Mouse (Mus musculus): ENCODE measurements around the gene Ttyh2. TPM values are rescaled to one million over a fixed set of nuclear protein-coding genes. Genes with fewer than 3 reads are reported as not detected.
"Not testable (repeated sequence)": the region's sequence is repeated elsewhere in the genome, so short reads cannot be mapped to it uniquely, and the experiment has no call there.

Ttyh2 gene
- polyA plus RNA-seq, 1 experiment from 2014 or later, result 11.7 TPM

- Histone ChIP-seq H3K27me3 (peaks cover 20% of the 10 kb centered on the region; the same call in 1 of the 2 replicates), H3K36me3 (no peaks in the 10 kb centered on the region), H3K4me1 (no peaks in the 10 kb centered on the region), H3K4me3 (no peak overlapping the region), H3K27ac (no peak overlapping the region), H3K9ac (no peak overlapping the region), H3K9me3 (no peaks in the 10 kb centered on the region), H3K4me2 (no peak overlapping the region)
- WGBS, result 28% methylated on average over 6 of the region's 6 CpGs
- ATAC-seq (ENCODE audit: borderline replicate concordance, extremely low read depth, low FRiP score, low TSS enrichment), result no peak
Measured at GRCm38 (mm10) chr11:114662746-114663362, 12.4 kb upstream of the Ttyh2 start.

GRCm38 (mm10) chr11:114664164-114664563 is 11.1 kb upstream of the Ttyh2 start:
- 68% methylated on average over 7 of the region's 7 CpGs for WGBS
- Histone ChIP-seq H3K4me3 (no peak overlapping the region), H3K36me3 (no peaks in the 10 kb centered on the region), H3K9ac (no peak overlapping the region), H3K27ac (no peak overlapping the region), H3K9me3 (no peaks in the 10 kb centered on the region), H3K4me2 (no peak overlapping the region), H3K4me1 (no peaks in the 10 kb centered on the region), H3K27me3 (peaks cover 20% of the 10 kb centered on the region; the same call in 1 of the 2 replicates)
- no peak for ATAC-seq (ENCODE audit: borderline replicate concordance, extremely low read depth, low FRiP score, low TSS enrichment)

- H3K4me2 ChIP-seq, result no peak overlapping the region
- H3K27me3 ChIP-seq, result peaks cover 20% of the 10 kb centered on the region; the same call in 1 of the 2 replicates
- H3K27ac ChIP-seq, result no peak overlapping the region
- no peak for ATAC-seq (ENCODE audit: borderline replicate concordance, extremely low read depth, low FRiP score, low TSS enrichment)
- no peak overlapping the region for H3K9ac ChIP-seq
- no peaks in the 10 kb centered on the region for H3K9me3 ChIP-seq
- 56% methylated on average over 2 of the region's 2 CpGs for WGBS
- no peak overlapping the region for H3K4me3 ChIP-seq
- peaks cover 10% of the 10 kb centered on the region for H3K4me1 ChIP-seq
- peaks cover 5% of the 10 kb centered on the region; the same call in 1 of the 2 replicates for H3K36me3 ChIP-seq
Measured at GRCm38 (mm10) chr11:114665463-114665862, 9.8 kb upstream of the Ttyh2 start.

DNA sequence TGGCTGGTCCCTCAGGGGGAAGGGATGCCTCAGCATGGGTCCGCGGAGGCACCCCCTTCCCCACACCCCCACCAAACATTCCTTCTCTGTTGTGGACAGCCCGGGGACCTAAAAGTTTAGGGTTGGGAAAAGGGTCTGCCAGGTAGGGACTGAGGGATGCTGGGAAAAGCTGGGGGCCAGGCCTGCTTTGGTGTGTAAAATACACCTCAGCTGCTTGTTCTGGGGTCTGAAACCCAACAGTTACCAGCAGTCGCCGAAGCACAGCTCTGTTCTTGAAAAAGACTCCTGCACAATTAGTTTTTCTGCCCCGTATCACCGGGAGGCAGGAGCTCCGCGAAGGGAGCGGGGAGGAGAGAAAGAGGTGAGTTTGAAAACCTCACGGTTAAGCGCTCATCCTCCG is 8.4 kb upstream of the Ttyh2 start:
- no peak overlapping the region for H3K27ac ChIP-seq
- 14% methylated on average over 13 of the region's 13 CpGs for WGBS
- H3K4me1 ChIP-seq, result peaks cover 13% of the 10 kb centered on the region
- no peak overlapping the region for H3K4me3 ChIP-seq
- no peak for ATAC-seq (ENCODE audit: borderline replicate concordance, extremely low read depth, low FRiP score, low TSS enrichment)
- H3K9ac ChIP-seq, result no peak overlapping the region
- H3K9me3 ChIP-seq, result no peaks in the 10 kb centered on the region
- H3K27me3 ChIP-seq, result peaks cover 20% of the 10 kb centered on the region; the same call in 1 of the 2 replicates
- H3K4me2 ChIP-seq, result no peak overlapping the region
- peaks cover 18% of the 10 kb centered on the region for H3K36me3 ChIP-seq

- Histone ChIP-seq H3K4me1 (peaks cover 13% of the 10 kb centered on the region), H3K9me3 (no peaks in the 10 kb centered on the region), H3K36me3 (peaks cover 24% of the 10 kb centered on the region), H3K4me3 (no peak overlapping the region), H3K27me3 (peaks cover 20% of the 10 kb centered on the region; the same call in 1 of the 2 replicates), H3K9ac (no peak overlapping the region), H3K27ac (no peak overlapping the region), H3K4me2 (no peak overlapping the region)
- 40% methylated on average over 16 of the region's 18 CpGs for WGBS
- no peak for ATAC-seq (ENCODE audit: borderline replicate concordance, extremely low read depth, low FRiP score, low TSS enrichment)
Measured at GRCm38 (mm10) chr11:114667236-114667931, 7.8 kb upstream of the Ttyh2 start.

DNA sequence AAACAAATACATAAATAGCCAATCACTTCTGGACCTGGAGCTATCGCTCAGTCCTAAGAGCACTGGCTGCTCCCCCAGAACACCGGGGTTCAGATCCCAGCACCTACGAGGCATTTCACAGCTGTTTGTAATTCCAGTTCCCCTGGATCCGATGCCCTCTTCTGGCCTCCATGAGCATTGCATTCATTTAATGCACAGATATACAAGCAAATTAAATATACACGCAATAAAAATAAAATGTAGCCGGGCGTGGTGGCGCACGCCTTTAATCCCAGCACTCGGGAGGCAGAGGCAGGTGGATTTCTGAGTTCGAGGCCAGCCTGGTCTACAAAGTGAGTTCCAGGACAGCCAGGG is 7.3 kb upstream of the Ttyh2 start:
- not testable (repeated sequence) for ATAC-seq (ENCODE audit: borderline replicate concordance, extremely low read depth, low FRiP score, low TSS enrichment)

DNA sequence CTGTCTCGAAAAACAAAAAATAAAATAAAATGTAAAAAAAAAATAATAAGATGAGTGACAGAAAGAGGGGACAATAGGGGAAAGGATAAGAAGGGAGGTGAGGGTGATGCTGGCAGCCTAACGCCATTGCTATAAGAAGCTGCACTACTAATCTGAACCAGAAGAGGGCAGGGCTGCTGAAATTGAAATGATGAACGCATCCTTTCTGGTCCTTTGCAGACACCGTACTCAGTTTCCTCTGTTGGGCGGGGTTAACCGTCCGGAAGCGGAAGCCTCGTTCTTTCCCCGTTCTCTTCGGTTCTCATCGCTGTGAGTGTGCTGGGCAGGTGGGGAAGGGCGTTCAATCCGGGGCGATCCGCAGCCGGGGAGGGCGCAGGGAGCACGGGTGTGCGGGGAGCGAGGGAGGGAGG is 6.9 kb upstream of the Ttyh2 start, which contains the start of gene Rpl38:
Gene Rpl38 (plus strand): TSS at position 224 of the 410 bp plus-strand sequence.
- peak within 1 kb of the TSS; percentile 88 for H3K27ac ChIP-seq
- H3K4me1 ChIP-seq, result peaks cover 13% of the 10 kb centered on the region
- H3K36me3 ChIP-seq, result peaks cover 32% of the 10 kb centered on the region
- peak within 1 kb of the TSS; percentile 66 for H3K4me2 ChIP-seq
- H3K9me3 ChIP-seq, result no peaks in the 10 kb centered on the region
- peak within 1 kb of the TSS; percentile 90 for H3K9ac ChIP-seq
- H3K27me3 ChIP-seq, result peaks cover 18% of the 10 kb centered on the region; the same call in 1 of the 2 replicates
- WGBS, result 2% methylated on average over 18 of the region's 21 CpGs
- H3K4me3 ChIP-seq, result peak within 1 kb of the TSS; percentile 83
- ATAC-seq (ENCODE audit: borderline replicate concordance, extremely low read depth, low FRiP score, low TSS enrichment), result peak; percentile 86

More for the DNA sequence above, 7.3 kb upstream of the Ttyh2 start:
- Histone ChIP-seq H3K36me3 (peaks cover 29% of the 10 kb centered on the region), H3K27me3 (peaks cover 20% of the 10 kb centered on the region; the same call in 1 of the 2 replicates), H3K4me1 (peaks cover 13% of the 10 kb centered on the region)
- not testable (repeated sequence) for H3K27ac ChIP-seq, H3K4me2 ChIP-seq, H3K4me3 ChIP-seq, H3K9me3 ChIP-seq, H3K9ac ChIP-seq
- 26% methylated on average over 11 of the region's 11 CpGs for WGBS

DNA sequence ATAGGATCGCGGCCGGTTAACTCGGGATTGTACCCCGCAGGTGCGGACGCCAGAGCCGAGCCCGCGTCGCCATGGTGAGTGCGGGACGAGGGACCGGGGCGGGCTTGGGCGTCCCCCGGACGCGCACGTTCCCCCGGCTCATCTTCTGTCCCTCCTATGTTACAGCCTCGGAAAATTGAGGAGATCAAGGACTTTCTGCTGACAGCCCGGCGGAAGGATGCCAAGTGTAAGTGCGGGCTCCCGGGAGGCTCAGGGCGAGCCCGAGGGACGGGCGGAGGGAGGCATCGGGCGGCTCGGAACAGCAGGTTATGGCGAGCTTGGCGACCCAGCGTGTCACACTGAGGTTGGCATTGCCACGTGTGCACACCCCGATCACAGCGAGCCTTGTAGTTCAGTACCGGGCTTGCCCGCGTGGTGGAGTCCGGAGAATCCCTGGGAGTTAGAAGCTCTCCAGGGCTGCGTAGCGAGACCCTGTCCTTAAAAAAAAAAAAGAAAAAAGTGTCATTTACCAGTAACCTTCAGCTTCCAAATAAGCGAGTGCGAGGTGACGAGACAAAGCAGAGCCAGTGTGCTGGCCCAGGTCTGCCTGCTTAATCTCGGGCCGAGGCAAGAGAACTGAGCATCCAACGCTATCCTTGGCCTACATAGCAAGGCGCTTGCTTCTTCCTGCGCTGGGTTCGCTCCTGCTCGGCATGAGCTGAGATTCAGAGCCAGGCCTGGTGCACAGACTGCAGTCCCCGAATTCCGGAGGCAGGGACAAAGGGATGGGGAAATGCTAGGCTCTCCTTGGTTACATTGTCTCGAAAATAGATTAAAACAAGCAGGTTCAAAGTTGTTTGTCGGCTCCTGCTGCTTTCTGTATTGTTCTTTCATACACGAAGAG is 6.2 kb upstream of the Ttyh2 start:
- H3K27ac ChIP-seq, result peak overlapping the region; percentile 88
- WGBS, result under 1% methylated on average over 60 of the region's 60 CpGs
- peaks cover 13% of the 10 kb centered on the region for H3K4me1 ChIP-seq
- ATAC-seq (ENCODE audit: borderline replicate concordance, extremely low read depth, low FRiP score, low TSS enrichment), result peak; percentile 81
- H3K9me3 ChIP-seq, result no peaks in the 10 kb centered on the region
- H3K4me2 ChIP-seq, result peak overlapping the region; percentile 66
- peaks cover 15% of the 10 kb centered on the region; the same call in 1 of the 2 replicates for H3K27me3 ChIP-seq
- peaks cover 39% of the 10 kb centered on the region for H3K36me3 ChIP-seq
- H3K4me3 ChIP-seq, result peak overlapping the region; percentile 83
- peak overlapping the region; percentile 90 for H3K9ac ChIP-seq

DNA sequence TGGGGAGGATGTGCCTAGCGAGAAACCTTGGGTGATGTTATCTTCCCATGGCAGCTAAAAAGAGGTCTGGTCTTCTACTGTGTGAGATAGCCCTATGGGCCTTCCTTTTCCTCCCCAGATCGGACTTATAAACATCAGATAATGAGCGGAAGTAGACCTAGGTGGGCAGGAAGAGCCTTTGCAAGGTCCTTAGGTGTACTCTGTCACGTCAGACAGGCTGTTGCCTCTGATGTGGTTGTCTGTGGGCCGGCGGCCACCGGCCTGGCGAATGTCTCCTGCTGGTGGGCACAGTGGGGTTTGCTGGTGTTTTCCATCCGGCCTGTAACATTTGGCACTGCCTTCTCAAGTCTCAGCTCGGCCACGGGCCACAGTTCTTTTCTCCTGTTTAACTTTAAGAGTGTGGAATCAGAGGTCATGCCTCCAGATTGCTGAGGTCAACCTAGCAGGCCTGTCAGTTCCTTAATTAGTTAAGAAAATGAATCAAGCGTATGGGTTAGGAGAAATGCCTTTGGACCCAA is 5.5 kb upstream of the Ttyh2 start:
- 10% methylated on average over 12 of the region's 12 CpGs for WGBS

GRCm38 (mm10) chr11:114671147-114671546 is 4.1 kb upstream of the Ttyh2 start:
- H3K9ac ChIP-seq, result no peak overlapping the region
- 83% methylated on average over 5 of the region's 5 CpGs for WGBS

More for the DNA sequence above, 5.5 kb upstream of the Ttyh2 start:
- no peak for ATAC-seq (ENCODE audit: borderline replicate concordance, extremely low read depth, low FRiP score, low TSS enrichment)
- Histone ChIP-seq H3K4me1 (peaks cover 13% of the 10 kb centered on the region), H3K4me3 (peak overlapping the region; percentile 83), H3K9me3 (no peaks in the 10 kb centered on the region), H3K27ac (peak overlapping the region; percentile 88), H3K4me2 (peak overlapping the region; percentile 66), H3K36me3 (peaks cover 40% of the 10 kb centered on the region), H3K27me3 (peaks cover 15% of the 10 kb centered on the region; the same call in 1 of the 2 replicates), H3K9ac (peak overlapping the region; percentile 90)

More at GRCm38 (mm10) chr11:114671147-114671546, 4.1 kb upstream of the Ttyh2 start:
- Histone ChIP-seq H3K4me1 (peaks cover 22% of the 10 kb centered on the region), H3K9me3 (no peaks in the 10 kb centered on the region), H3K36me3 (peaks cover 40% of the 10 kb centered on the region), H3K27ac (no peak overlapping the region), H3K27me3 (peaks cover 9% of the 10 kb centered on the region; the same call in 1 of the 2 replicates), H3K4me3 (no peak overlapping the region), H3K4me2 (no peak overlapping the region)
- ATAC-seq (ENCODE audit: borderline replicate concordance, extremely low read depth, low FRiP score, low TSS enrichment), result no peak
